In the genomic region with DNA sequence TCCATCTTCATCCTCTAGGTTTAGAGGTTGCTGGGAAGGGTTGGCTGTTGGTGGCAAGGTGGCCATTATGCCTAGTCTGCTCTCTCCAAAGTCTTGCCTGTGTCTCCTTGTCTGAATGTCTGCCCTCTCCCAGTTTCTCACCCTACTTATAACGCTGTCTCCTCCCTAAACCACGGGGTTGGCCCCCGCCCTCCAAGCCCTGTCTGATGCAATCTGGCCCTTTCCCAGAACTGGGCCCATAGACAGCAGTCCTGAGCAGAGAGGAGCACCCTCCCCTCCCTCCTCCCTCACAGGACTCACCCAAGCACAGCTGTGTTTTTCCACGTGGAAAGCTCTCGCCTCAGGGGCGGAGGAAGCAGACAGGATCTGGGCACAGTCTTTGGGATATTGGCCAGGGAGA, we compare ENCODE assay signal across 8 mouse cellular contexts. TPM values are rescaled to one million over a fixed set of nuclear protein-coding genes. Genes with fewer than 3 reads are reported as not detected.
DNase-seq lines count a peak whose midpoint lies in the region; ATAC-seq and TF ChIP-seq lines count a peak whose summit lies in the region.

No protein-coding gene starts in this region.

- peak; percentile 68 for DNase-seq in retina, postnatal 1 day
- DNase-seq in retina, embryonic 14.5 days (ENCODE audit: low spot score) = no peak
- DNase-seq in embryonic facial prominence, embryonic 14.5 days (ENCODE audit: low spot score) = peak; percentile 83
- peak; percentile 49 for DNase-seq in heart, postnatal 0 days (ENCODE audit: low spot score)
- peak; percentile 5 to 25 for DNase-seq in layer of hippocampus, postnatal 10 days (ENCODE audit: low spot score in 2 of 2)
- peak; percentile 95 for DNase-seq in lung, postnatal 0 days (ENCODE audit: low spot score)
- no peak for DNase-seq in embryo, embryonic 10 days (ENCODE audit: low spot score)

- H3K9ac ChIP-seq in embryonic facial prominence, embryonic 14.5 days (ENCODE audit: low read depth, low read length) = no peak overlapping the region
- no peak overlapping the region for H3K9ac ChIP-seq in heart, postnatal 0 days (replicated peaks; ENCODE audit: low read depth, low read length)
- peak overlapping the region; percentile 35 for H3K9ac ChIP-seq in lung, postnatal 0 days (replicated peaks; ENCODE audit: low read depth)
- no peak overlapping the region for H3K9ac ChIP-seq in stomach, embryonic 15.5 days

- WGBS in embryonic facial prominence, embryonic 14.5 days = 28% methylated on average over 6 of the region's 6 CpGs
- WGBS in heart, postnatal 0 days = 28% methylated on average over 6 of the region's 6 CpGs
- 12% methylated on average over 6 of the region's 6 CpGs for WGBS in lung, postnatal 0 days
- WGBS in stomach, embryonic 15.5 days = 28% methylated on average over 6 of the region's 6 CpGs

- H3K4me3 ChIP-seq in embryonic facial prominence, embryonic 14.5 days (ENCODE audit: low read depth, low read length) = no peak overlapping the region
- H3K4me3 ChIP-seq in heart, postnatal 0 days (ENCODE audit: low read depth, low read length) = 0 out of 2 replicates have a peak overlapping the region, but pooled peaks have one; percentile 3
- H3K4me3 ChIP-seq in lung, postnatal 0 days (ENCODE audit: low read depth, low read length) = peak overlapping the region; percentile 36
- H3K4me3 ChIP-seq in stomach, embryonic 15.5 days (replicated peaks) = peak overlapping the region; percentile 29

- no peaks in the 10 kb centered on the region for H3K27me3 ChIP-seq in embryonic facial prominence, embryonic 14.5 days (replicated peaks; ENCODE audit: control insufficient read depth, insufficient read depth, low read length)
- no peaks in the 10 kb centered on the region for H3K27me3 ChIP-seq in heart, postnatal 0 days (ENCODE audit: control insufficient read depth, insufficient read depth, low read length)
- no peaks in the 10 kb centered on the region for H3K27me3 ChIP-seq in lung, postnatal 0 days (replicated peaks; ENCODE audit: insufficient read depth, low read length)
- H3K27me3 ChIP-seq in stomach, embryonic 15.5 days (replicated peaks) = no peaks in the 10 kb centered on the region

- no peak for TF ChIP-seq EP300 in heart, postnatal 0 days (IDR thresholded peaks at IDR 0.05; ENCODE audit: low read depth)
- TF ChIP-seq EP300 in lung, postnatal 0 days (IDR thresholded peaks at IDR 0.05) = peak; percentile 65; the same call in 1 of the 2 replicates

- H3K36me3 ChIP-seq in embryonic facial prominence, embryonic 14.5 days (ENCODE audit: control insufficient read depth, insufficient read depth, low read length) = no peaks in the 10 kb centered on the region
- H3K36me3 ChIP-seq in heart, postnatal 0 days (replicated peaks; ENCODE audit: control insufficient read depth, insufficient read depth, low read length) = no peaks in the 10 kb centered on the region
- H3K36me3 ChIP-seq in lung, postnatal 0 days (ENCODE audit: insufficient read depth, low read length) = no peaks in the 10 kb centered on the region
- no peaks in the 10 kb centered on the region for H3K36me3 ChIP-seq in stomach, embryonic 15.5 days

- no peak for TF ChIP-seq CTCF in heart, postnatal 0 days (IDR thresholded peaks at IDR 0.05; ENCODE audit: low read depth)
- no peak for TF ChIP-seq CTCF in lung, postnatal 0 days (IDR thresholded peaks at IDR 0.05)

- H3K4me2 ChIP-seq in embryonic facial prominence, embryonic 14.5 days (ENCODE audit: low read depth, low read length) = no peak overlapping the region; the same call in 1 of the 2 replicates
- 0 out of 2 replicates have a peak overlapping the region, but pooled peaks have one; percentile 3 for H3K4me2 ChIP-seq in heart, postnatal 0 days (ENCODE audit: low read depth, low read length)
- H3K4me2 ChIP-seq in lung, postnatal 0 days (replicated peaks; ENCODE audit: low read depth, low read length) = peak overlapping the region; percentile 52
- H3K4me2 ChIP-seq in stomach, embryonic 15.5 days = peak overlapping the region; percentile 14; the same call in 1 of the 2 replicates

- H3K4me1 ChIP-seq in embryonic facial prominence, embryonic 14.5 days (ENCODE audit: control insufficient read depth, insufficient read depth, low read length) = 0 out of 2 replicates have a peak, but pooled peaks cover 10% of the 10 kb centered on the region
- no peaks in the 10 kb centered on the region for H3K4me1 ChIP-seq in heart, postnatal 0 days (ENCODE audit: control insufficient read depth, insufficient read depth)
- H3K4me1 ChIP-seq in lung, postnatal 0 days (ENCODE audit: insufficient read depth, low read depth, low read length) = peaks cover 7% of the 10 kb centered on the region
- H3K4me1 ChIP-seq in stomach, embryonic 15.5 days = 0 out of 2 replicates have a peak, but pooled peaks cover 11% of the 10 kb centered on the region

- H3K27ac ChIP-seq in embryonic facial prominence, embryonic 14.5 days (replicated peaks; ENCODE audit: low read depth, low read length) = no peak overlapping the region
- H3K27ac ChIP-seq in heart, postnatal 0 days (ENCODE audit: low read depth) = no peak overlapping the region
- peak overlapping the region; percentile 65 for H3K27ac ChIP-seq in lung, postnatal 0 days (ENCODE audit: low read length)
- H3K27ac ChIP-seq in stomach, embryonic 15.5 days = peak overlapping the region; percentile 44; the same call in 1 of the 2 replicates

- no peaks in the 10 kb centered on the region for H3K9me3 ChIP-seq in embryonic facial prominence, embryonic 14.5 days (ENCODE audit: control insufficient read depth, low read length)
- H3K9me3 ChIP-seq in heart, postnatal 0 days (replicated peaks; ENCODE audit: control insufficient read depth, low read length) = no peaks in the 10 kb centered on the region
- H3K9me3 ChIP-seq in lung, postnatal 0 days (ENCODE audit: low read length) = no peaks in the 10 kb centered on the region
- H3K9me3 ChIP-seq in stomach, embryonic 15.5 days = no peaks in the 10 kb centered on the region

- peak; percentile 60 for ATAC-seq in embryonic facial prominence, embryonic 14.5 days (ENCODE audit: low read depth)
- ATAC-seq in heart, postnatal 0 days (ENCODE audit: insufficient read depth, low read depth) = peak; percentile 77
- ATAC-seq in lung, postnatal 0 days = peak; percentile 93
- ATAC-seq in stomach, embryonic 15.5 days (ENCODE audit: insufficient read depth, low FRiP score, low read depth) = peak; percentile 82

RNA-seq across cellular contexts. Expression of a gene that starts 5.3 kb away (rescaled TPM):
- 29.3 and 39.9 TPM in 2 replicates for polyA plus RNA-seq in embryonic facial prominence, embryonic 14.5 days (2014; fragmentation: Nextera tagmentation; extraction: Ambion mirVana)
- total RNA-seq in heart, postnatal 0 days (2014; rRNA removed; ENCODE audit: low replicate concordance) = 1.3 and 4.1 TPM in 2 replicates
- 8.9 and 13.0 TPM in 2 replicates for polyA plus RNA-seq in heart, postnatal 0 days (2015; fragmentation: Nextera tagmentation; extraction: Ambion mirVana)
- 1 to 10 TPM; 2.9 to 5.5 TPM for total RNA-seq in layer of hippocampus, postnatal 10 days (2021)
- 266 and 308 TPM in 2 replicates for polyA plus RNA-seq in lung, postnatal 0 days (2015; fragmentation: Nextera tagmentation; extraction: Ambion mirVana)
- polyA plus RNA-seq in stomach, embryonic 15.5 days (2015; fragmentation: Nextera tagmentation; extraction: Ambion mirVana) = 156 and 197 TPM in 2 replicates

RNA-seq across cellular contexts. Expression of a gene that starts 23.7 kb away (rescaled TPM):
- polyA plus RNA-seq in embryonic facial prominence, embryonic 14.5 days (2014; fragmentation: Nextera tagmentation; extraction: Ambion mirVana) = 40.8 and 45.4 TPM in 2 replicates
- 15.9 and 20.7 TPM in 2 replicates for total RNA-seq in heart, postnatal 0 days (2014; rRNA removed; ENCODE audit: low replicate concordance)
- 21.9 and 25.3 TPM in 2 replicates for polyA plus RNA-seq in heart, postnatal 0 days (2015; fragmentation: Nextera tagmentation; extraction: Ambion mirVana)
- 10 to 100 TPM; 27.1 to 36.3 TPM for total RNA-seq in layer of hippocampus, postnatal 10 days (2021)
- 42.9 and 49.5 TPM in 2 replicates for polyA plus RNA-seq in lung, postnatal 0 days (2015; fragmentation: Nextera tagmentation; extraction: Ambion mirVana)
- 43.5 and 53.8 TPM in 2 replicates for polyA plus RNA-seq in stomach, embryonic 15.5 days (2015; fragmentation: Nextera tagmentation; extraction: Ambion mirVana)

RNA-seq across cellular contexts. Expression of a gene that starts 30.6 kb away (rescaled TPM):
- polyA plus RNA-seq in embryonic facial prominence, embryonic 14.5 days (2014; fragmentation: Nextera tagmentation; extraction: Ambion mirVana) = not detected in 2 replicates
- not detected in 2 replicates for total RNA-seq in heart, postnatal 0 days (2014; rRNA removed; ENCODE audit: low replicate concordance)
- not detected in 2 replicates for polyA plus RNA-seq in heart, postnatal 0 days (2015; fragmentation: Nextera tagmentation; extraction: Ambion mirVana)
- not detected for total RNA-seq in layer of hippocampus, postnatal 10 days (2021)
- 0.31 TPM in 1 of 2 replicates, not detected in the other for polyA plus RNA-seq in lung, postnatal 0 days (2015; fragmentation: Nextera tagmentation; extraction: Ambion mirVana)
- polyA plus RNA-seq in stomach, embryonic 15.5 days (2015; fragmentation: Nextera tagmentation; extraction: Ambion mirVana) = 0.13 and 0.26 TPM in 2 replicates

RNA-seq across cellular contexts. Expression of a gene that starts 39.8 kb away (rescaled TPM):
- polyA plus RNA-seq in embryonic facial prominence, embryonic 14.5 days (2014; fragmentation: Nextera tagmentation; extraction: Ambion mirVana) = 27.8 and 31.8 TPM in 2 replicates
- 14.8 and 17.1 TPM in 2 replicates for total RNA-seq in heart, postnatal 0 days (2014; rRNA removed; ENCODE audit: low replicate concordance)
- polyA plus RNA-seq in heart, postnatal 0 days (2015; fragmentation: Nextera tagmentation; extraction: Ambion mirVana) = 14.9 and 17.0 TPM in 2 replicates
- 10 to 100 TPM; 20.8 to 23.2 TPM for total RNA-seq in layer of hippocampus, postnatal 10 days (2021)
- polyA plus RNA-seq in lung, postnatal 0 days (2015; fragmentation: Nextera tagmentation; extraction: Ambion mirVana) = 33.0 and 38.3 TPM in 2 replicates
- 30.4 and 33.1 TPM in 2 replicates for polyA plus RNA-seq in stomach, embryonic 15.5 days (2015; fragmentation: Nextera tagmentation; extraction: Ambion mirVana)

RNA-seq across cellular contexts. Expression of a gene that starts 40.6 kb away (rescaled TPM):
- polyA plus RNA-seq in embryonic facial prominence, embryonic 14.5 days (2014; fragmentation: Nextera tagmentation; extraction: Ambion mirVana) = 0.97 and 1.8 TPM in 2 replicates
- total RNA-seq in heart, postnatal 0 days (2014; rRNA removed; ENCODE audit: low replicate concordance) = not detected in 2 replicates
- 0.34 and 0.40 TPM in 2 replicates for polyA plus RNA-seq in heart, postnatal 0 days (2015; fragmentation: Nextera tagmentation; extraction: Ambion mirVana)
- total RNA-seq in layer of hippocampus, postnatal 10 days (2021) = under 1 TPM; 0.43 to 0.51 TPM
- 3.9 and 4.1 TPM in 2 replicates for polyA plus RNA-seq in lung, postnatal 0 days (2015; fragmentation: Nextera tagmentation; extraction: Ambion mirVana)
- polyA plus RNA-seq in stomach, embryonic 15.5 days (2015; fragmentation: Nextera tagmentation; extraction: Ambion mirVana) = 1.2 and 1.3 TPM in 2 replicates

Comparison
In these comparisons a context has a peak if more than half of its experiments do, and no peak if none do; other contexts are left out.
1. DNase-seq: peak in retina, postnatal 1 day (single experiment), embryonic facial prominence, embryonic 14.5 days (single experiment), heart, postnatal 0 days (single experiment), layer of hippocampus, postnatal 10 days (2 of 2) and lung, postnatal 0 days (single experiment); none in retina, embryonic 14.5 days (single experiment) and embryo, embryonic 10 days (single experiment).
2. H3K27ac ChIP-seq: peak in lung, postnatal 0 days (single experiment) and stomach, embryonic 15.5 days (single experiment); none in embryonic facial prominence, embryonic 14.5 days (single experiment) and heart, postnatal 0 days (single experiment).
3. Peak in every context shown above with its lines, with median percentiles within 50 percentile points of each other: ATAC-seq.